Mouse (Mus musculus) embryo, embryonic 11 days (tissue): Measurements from ENCODE around the gene Sh3pxd2a.
"Not testable (repeated sequence)": the region's sequence is repeated elsewhere in the genome, so short reads cannot be mapped to it uniquely, and the experiment has no call there.

Source experiments
- DNase-seq: peaks from one replicate; pipeline ENCODE4 v3.0.0-alpha.2; 2015

The Sh3pxd2a gene

DNA sequence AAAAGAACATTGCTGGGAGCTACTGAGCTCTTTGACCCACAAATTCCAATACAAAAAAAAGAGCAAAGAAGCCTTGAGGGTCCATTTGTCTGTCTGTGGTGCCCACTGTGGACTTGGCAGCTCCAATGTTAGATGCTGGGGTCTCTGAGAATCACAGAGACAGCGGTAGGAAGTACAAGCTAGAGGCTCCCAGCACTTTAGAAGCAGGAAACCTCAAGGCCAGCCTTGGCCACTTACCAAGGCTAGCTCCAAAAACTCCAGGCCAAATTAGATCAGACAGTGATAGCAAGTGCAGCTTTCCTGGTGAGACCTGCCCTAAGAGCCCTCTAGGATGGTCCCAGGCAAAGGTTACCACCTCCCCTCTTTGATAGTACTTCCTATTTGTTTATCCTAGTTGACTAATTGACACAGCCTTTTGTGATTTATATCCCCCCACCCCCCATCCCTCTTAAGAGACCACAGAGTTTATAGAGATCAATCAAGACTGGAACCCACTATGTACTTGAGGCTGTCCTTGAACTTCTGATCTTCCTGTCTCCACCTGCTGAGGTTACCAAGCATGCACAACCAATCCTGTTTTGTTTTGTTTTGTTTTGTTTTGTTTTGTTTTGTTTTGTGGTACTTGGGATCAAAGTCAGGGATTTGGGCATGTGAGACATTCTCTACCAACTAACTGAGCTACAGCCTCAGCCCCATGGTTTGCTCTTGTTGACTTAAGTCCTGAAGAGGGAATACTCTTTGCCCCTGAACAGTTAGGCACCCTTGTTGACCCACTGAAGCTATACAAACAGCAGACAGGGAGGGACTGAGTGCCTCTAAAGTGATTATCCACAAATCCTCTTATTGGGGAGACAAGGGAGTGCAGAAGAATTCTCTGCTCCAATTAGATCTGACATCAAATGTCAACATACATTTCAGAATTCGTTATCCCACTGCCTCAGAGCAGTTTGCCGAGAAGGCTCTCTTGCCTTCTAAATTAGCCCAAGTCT is 60.5 kb downstream of the Sh3pxd2a start:
- DNase-seq = no peak

DNA sequence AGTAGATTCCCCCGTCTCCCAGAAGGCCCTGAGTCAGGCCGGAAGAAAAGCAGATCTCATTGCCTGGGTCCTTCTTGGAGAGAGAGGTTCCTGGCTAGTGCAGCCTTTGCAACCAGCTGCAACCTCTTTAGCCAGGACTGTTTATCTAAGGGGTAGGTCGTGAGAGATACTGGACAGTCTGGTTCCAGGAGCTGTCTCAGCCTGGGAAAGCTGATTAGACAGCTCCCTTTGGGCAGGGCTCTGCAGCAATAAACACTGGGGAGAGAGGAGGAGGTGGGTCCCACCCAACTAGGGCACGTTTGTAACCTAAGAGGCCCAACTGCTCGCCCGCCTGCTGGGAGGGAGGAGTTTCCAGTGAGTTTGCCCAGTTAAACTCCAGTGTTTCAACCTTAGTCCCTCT is 61.2 kb downstream of the Sh3pxd2a start:
- no peak for DNase-seq

DNA sequence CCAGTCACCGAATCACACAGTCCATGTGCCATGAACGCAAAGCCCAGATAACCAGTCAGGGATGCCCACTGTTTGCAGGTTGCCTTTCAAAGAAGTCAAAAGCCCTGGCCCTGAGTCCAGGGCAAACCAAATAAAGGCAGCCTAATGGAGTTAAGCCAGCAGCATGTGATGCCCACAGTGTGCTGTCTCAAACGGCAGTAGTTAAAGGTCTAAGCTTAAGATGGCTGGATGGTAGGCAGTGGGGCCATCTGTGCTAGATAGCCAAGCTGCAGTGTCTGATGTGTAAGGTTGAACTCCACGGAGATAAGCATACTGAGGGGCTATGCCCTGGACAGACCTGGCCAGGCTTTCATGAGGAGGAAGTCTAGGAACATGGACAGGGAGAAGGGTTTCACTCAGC is 61.7 kb downstream of the Sh3pxd2a start:
- DNase-seq = no peak

DNA sequence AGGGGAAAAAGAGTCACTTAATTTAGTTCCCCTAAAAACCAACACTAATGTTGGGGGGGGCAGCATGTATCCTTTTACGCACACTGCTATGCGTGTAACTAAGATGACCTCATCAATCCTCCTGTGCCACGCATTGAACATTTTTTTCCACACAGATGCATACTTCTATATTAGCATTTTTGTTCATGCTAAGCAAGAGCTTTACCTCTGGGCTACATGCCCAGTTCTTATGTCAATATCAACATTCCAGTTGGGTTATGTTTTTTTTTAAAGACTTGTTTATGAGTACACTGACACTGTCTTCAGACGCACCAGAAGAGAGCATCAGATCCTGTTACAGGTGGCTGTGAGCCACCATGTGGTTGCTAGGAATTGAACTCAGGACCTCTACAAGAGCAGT is 64.5 kb downstream of the Sh3pxd2a start:
- no peak for DNase-seq

DNA sequence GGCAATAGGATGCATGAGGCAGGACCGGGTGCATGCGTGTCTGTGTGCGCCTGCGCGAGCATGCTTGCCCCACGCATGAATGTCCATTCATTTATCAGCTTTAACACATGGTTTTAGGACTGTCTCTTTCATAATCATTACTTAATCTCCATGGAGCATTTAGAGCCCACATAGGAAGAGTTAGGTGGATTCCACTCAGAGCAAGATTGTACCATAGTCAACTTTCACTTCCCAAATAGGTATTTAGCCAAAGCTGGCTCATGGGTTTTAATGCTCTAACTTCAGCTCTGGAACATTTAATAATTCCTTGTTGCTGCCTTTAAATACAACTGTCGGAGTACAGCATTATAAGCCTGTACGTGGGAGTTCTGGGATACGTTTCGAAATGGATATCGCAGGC is 65.2 kb downstream of the Sh3pxd2a start:
- no peak for DNase-seq

DNA sequence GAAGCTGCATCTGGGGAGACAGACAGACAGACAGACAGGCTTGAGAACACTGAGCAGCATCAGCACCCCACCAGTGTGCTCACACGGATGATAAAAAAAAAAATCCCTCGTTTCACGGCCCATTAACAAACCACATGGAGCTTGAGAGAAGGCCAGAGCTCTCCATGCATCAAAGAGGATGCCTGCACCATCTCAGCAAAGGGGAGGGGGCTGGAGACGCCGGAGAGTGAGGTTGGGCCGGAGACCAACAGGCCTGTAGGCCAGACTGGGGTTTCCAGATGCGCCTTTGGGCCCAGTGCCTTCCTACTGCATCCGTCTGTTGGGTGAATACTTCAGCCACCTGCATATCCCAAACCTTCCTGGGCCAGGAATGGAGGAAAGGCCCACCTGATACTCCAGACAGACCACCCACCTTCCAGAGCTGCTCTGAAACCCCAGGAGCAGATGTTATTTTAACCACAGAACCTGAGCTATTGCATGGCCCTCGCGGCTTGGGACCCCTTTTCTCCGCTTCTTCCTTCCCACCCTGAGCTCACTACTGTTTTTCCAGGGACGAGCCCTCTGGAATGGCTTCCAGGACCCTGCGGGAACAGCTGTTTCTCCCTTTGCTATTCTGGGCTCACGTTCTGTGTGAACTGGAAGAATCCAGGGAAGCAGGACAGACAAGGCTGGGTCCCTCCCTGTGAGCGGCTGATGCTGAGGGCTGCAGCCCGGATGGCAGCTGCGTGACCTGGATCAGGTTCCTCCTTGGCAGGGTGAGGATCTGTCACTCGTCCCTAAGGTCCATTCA is 66.1 kb downstream of the Sh3pxd2a start:
- no peak for DNase-seq

DNA sequence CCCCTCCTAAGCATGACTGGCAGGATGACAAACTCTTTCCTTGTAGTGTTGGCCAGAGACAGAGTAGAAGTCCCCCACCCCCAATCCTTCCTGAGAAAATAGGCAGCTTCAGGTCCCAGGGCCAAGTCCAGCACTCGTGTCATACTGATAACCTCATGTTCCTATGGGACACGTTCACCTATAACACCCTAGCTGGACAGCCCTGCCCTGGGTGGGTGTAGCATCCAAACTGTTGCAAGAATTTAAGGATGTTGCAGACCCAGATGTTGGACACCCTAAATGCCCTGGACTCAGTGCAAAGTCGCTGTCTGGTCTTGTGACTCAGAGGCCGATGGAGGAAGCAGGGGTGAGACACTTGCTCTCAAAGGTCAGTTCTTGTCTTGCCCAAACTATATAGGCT is 68.9 kb downstream of the Sh3pxd2a start:
- no peak for DNase-seq

DNA sequence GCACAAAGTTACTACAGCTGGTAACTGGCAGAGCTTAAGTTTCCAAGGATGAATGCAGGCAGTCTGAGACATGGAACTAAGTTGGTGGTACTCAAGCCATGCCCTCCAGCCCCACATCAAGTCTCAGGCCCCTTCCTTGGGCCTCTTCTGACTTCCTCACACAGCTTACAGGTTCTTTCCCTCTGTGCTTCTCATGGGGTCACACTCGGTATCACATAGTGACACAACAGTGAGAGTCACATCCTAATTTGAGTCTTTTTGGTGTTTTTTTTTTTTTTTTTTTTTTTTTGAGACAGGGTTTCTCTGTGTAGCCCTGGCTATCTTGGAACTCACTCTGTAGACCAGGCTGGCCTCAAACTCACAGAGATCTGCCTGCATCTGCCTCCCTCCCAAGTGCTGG is 69.4 kb downstream of the Sh3pxd2a start:
- not testable (repeated sequence) for DNase-seq

DNA sequence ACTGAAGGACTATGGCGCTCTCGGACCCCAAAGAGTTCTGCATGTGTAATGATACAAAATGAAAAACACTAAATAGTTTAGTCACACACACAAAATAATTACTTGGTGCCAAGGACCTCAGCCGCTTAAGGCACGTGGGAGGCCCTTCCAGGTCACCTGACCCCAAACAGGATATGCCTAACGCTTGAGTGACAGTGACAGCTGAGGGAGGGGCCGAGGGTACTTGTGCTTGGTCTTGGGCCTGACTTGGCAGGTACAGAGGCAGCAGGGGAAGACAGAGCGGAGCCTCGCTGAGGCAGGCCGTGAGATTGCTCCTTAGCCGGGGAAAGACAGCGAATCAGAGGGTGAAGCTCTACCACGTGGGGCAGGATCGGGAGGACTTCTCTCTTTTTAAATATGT is 73.3 kb downstream of the Sh3pxd2a start:
- DNase-seq = no peak

DNA sequence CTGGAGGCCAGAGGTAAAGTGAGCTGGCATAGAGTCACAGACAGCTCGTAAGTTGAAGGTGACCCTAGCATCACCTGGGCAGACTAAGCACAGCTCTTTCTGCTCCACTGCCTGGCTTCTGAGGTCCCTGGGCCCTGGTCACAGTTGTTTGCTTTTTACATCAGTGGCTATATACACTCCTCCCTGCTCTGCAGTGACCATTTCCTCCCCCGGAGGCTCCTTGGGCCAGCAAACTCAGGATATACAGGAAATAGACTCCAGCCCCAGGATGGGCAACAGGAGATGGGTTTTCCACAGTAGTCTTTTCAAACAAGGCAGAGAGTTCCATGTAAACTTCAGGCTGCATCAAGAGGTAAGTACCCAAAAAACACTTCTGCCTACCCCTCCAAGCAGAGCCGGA is 76.3 kb downstream of the Sh3pxd2a start:
- no peak for DNase-seq

DNA sequence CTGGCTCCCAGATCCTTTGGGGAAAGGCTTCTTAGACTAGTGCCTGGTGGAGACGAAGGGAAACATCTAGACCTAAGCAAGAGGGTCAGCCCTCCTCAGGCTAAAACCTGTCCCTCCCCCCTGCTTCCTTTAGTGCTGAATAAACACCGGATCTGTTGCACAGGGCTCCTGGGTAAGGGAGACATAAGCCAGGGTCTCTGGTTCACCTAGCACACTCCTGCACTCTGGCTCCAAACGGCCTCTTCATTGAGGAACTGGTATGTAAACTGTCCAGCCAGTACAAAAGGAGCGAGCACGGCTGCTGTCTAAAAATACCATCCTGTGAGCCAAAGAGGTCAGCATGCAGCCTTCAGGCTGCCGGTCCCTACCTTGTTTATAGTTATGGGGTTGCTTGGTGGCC is 76.8 kb downstream of the Sh3pxd2a start:
- no peak for DNase-seq

DNA sequence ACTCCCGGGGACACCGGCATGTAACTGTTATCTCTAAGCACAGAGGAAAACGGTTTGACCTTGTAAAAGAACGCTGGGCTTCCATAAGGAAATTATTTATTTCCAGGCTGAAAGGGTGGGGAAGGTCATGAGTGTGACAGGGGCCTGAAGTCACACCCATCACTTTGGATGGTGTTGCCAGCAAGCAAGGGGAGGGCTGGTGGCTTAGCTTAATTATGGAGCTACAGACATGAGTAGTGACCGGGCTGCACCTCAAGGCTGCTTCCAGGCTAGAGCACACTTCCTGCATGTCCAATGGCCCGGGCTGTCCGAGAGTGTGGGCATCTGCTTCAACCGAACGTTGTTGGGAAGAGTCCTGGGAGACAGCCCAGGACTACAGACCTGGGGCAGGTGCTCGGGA is 78.2 kb downstream of the Sh3pxd2a start:
- DNase-seq = no peak

DNA sequence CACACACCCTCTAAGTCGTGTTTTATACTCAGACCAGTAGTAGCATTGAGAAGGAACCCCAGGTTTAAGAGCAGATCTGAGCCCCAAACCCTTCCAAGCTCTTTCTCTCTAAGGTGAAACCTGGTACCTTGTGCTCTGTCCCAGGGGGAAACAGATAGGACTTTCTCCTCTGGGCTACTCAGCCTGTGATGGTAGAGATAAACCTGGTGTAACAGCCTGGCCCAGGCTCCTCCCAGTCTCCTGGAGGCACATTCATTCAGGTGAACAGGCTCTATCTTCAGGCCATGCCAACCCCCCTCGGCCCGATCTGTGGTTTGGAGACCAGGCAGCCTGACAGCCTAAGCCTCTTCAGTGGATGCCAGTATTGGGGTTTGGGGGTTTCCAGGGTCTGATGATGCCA is 79.6 kb downstream of the Sh3pxd2a start:
- DNase-seq = no peak

DNA sequence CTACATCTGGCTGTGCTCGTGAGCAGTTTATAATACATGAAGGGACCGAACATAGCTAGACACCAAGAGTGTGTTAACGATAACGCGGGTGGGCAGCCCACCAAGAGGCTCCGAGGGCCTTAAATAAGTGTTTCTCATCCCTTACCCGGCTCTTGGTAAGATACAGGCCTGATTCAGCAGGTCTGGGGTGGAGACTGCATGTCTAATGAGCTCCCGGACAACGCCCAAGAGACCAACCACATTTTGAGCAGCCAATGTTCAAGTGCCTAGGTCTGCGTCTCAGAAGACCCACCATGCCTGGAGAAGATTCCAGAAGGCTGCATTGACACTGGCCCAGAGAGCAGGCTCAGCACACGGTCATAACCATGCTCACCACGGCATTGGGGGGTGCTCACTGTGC is 80.2 kb downstream of the Sh3pxd2a start:
- no peak for DNase-seq

DNA sequence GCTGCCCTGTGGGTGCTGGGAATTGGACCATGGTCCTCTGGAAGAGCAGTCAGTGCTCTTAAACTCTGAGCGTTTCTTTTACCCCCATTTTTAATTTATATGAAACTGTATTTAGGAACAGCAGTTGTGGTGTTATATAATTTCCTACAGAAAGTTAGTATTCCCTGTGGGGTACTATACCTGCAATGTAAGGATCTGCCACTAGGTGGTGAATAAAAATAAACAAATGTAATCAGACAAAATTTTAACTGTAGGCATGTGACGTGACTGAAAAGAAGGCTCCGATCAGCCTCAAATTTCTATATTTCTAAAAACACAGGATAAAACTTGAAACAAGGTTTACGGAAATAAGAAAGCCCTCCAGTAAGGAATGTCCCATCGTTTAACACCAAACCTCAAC is 81.9 kb downstream of the Sh3pxd2a start:
- DNase-seq = no peak

DNA sequence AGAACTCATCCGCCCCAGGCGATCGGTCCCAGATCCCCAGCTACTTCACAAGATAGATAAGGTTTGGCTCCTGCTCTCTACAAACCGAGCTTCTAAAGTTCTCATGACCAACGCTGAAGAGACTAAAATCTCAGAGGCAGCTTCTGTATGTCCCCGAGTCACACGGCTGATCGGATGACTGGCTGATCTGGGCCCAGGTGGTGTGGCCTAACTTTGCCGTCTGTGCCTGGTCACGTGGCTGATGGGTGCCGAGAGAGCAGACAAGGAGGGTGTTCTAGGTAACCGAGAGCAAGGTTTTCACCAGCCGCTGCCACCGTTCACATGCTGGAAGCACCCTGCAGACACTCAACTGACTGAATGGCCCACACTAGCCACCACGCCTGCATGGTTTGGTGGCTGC is 83.2 kb downstream of the Sh3pxd2a start:
- DNase-seq = no peak

DNA sequence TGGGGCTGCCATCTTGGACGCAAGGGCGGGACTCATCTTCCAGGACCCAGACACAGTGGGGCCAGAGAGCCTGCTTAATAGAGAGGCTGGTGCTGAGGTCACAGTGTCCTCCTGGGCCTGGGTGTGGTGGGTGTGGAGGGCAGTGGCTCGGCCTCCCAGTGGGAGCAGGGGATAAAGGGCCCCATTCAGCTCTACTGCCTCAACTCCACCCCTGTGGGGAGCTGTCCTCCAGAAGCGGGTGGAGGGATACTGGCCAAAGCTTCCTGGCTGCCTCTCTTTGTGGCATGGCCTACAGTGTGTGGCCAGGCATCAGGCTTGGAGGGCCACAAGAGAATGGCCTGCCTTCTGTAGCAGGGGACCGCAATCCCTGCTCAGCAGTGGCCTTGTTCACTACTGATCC is 85.1 kb downstream of the Sh3pxd2a start:
- DNase-seq = no peak

DNA sequence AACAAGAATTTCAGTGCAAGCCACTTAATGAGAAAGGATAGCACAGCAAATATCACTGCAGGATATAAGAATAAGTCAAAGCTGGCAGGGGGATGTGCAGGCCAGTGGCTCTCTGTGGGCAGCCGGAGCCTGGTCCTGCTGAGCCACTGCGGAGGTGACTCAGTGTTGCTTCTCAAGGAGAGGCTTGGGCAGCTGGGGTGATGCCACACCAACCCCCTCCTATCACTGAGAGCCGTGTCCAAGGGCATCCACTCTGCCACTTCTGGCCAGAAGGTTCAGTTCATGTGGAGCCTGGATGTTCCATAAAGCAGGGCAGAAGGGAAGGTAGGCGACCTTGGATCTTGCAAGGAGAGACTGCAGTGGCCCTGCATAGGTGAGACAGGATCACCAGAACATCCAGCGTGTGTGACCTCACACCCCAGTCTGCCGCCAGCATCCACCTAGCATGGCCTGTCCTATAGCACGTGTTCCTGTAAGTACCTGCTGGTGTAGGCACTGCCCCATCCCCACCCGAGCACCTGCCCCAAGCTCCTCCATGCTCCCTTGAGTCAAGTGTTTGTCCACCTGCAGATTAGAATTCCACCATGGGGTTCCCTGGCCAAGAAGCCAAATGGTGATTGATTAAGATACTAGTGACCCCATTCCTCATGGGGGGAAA is 89.2 kb downstream of the Sh3pxd2a start:
- DNase-seq = no peak

DNA sequence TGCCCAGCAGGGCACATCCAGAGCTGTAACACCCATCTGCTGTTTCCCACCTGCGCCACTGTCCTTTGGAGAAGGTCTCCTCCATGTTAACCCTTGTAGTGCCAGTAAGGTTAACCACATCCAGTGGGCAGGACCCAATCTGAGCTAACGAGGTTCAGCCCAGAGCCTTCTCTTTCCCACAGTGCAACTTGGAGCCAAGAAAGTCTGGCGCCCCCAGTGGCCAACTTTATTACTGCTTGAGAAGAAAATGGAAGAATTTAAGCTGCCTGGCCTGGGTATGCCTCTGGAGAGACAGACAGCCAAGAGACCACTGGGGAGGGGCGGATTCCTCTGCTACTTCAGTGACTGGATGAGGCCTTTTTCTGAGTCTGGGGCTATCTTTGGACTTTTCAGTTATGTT is 89.8 kb downstream of the Sh3pxd2a start:
- peak; percentile 81 for DNase-seq

DNA sequence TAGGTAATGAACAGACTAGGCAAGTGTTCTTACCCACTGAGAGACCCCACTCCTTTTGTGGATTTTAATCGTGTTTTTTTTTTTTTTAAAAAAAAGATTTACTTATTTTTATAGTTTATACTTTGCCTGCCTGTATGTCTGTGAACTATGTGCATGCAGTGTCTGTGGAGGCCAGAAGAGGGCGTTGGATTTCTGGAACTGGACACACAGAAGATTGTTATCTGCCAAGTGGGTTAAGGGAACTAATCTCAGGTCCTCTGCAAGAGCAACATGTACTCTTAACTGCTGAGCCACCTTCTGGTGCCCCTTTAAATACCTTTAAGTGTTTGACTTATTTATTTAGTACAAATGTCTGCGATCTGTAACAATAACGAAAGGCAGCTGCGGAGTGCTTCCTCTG is 92.2 kb downstream of the Sh3pxd2a start:
- DNase-seq = no peak

DNA sequence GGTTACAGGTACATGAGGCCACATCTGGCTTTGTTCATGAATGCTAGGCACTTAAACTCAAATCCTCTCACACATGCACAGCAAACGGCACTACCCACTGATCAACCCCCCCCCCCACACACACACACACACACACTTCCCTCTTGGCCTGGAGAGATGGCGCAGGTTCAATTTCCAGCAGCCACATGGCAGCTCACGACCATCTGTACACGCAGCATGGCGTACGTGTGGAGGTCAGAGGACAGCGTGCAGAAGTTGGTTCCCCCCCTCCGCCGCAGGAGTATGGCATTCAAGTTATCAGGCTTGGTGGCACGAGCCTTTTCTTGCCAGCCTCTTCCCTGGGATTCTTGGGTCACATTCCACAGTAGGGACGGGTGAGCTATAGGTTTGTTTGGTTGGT is 92.7 kb downstream of the Sh3pxd2a start:
- no peak for DNase-seq

DNA sequence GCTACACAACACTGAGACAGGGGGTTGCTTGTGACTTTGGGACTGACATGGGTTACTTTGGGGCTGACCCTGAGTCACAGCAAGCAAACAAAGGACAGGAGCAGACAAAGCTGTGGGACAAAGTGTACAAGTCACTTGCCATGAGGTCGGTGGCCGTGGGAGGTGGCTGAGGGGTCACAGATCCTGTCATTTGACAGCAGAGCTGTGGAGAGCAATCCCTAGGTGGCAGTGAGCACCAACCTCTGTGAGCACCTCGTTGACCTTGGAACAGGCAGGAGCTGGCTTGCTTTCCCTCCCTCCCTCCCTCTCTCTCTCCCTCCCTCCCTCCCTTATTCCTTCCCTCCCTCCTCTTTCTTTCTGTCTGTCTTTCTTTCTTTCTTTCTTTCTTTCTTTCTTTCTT is 95.2 kb downstream of the Sh3pxd2a start:
- no peak for DNase-seq

DNA sequence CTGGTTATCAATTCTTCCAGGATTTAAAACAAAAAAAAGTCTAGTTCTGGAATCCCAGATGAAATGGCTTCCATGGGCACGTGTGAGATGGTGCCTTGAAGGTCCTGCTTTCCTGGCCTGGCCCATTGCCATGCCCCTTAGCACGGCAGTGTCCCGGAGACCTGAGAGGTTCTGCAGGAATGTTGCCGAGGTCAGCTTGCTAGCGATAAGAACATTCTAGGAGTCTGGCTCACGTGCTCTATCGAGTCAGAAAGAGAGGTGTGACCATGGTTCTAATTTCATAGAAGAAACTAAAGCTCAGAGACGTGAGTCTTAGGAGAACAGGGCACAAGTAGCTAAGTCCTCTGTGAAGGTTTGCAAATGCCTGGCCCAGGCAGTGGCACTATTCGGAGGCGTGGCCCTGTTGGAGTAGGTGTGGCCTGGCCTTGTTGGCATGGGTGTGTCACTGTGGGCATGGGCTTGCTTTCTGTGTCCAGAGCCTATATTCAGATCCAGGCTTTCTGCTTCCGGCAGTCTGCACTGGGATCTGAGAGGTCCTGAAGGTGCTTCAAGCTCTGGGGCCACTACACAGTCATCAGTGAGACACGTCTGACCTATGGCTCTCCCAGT is 96.8 kb downstream of the Sh3pxd2a start:
- DNase-seq = no peak
